Mouse (Mus musculus) bone marrow, adult 2 months (tissue): ENCODE data around the gene Atp6ap1.

ENCODE experiments used
- CTCF ChIP-seq: fragments of 200-500 bp; IDR thresholded peaks from 2 replicates; pipeline ENCODE4 v1.5.1; 2011; ENCODE audit warnings: low read length, control low read depth; ENCODE audit not compliant: control insufficient read depth, insufficient read depth
- POLR2A ChIP-seq: fragments of 200-500 bp; IDR thresholded peaks from 2 replicates; pipeline ENCODE4 v1.6.1; 2011; ENCODE audit warnings: low read depth, mild to moderate bottlenecking, control low read depth, low read length, borderline replicate concordance; ENCODE audit not compliant: control insufficient read depth

DNA sequence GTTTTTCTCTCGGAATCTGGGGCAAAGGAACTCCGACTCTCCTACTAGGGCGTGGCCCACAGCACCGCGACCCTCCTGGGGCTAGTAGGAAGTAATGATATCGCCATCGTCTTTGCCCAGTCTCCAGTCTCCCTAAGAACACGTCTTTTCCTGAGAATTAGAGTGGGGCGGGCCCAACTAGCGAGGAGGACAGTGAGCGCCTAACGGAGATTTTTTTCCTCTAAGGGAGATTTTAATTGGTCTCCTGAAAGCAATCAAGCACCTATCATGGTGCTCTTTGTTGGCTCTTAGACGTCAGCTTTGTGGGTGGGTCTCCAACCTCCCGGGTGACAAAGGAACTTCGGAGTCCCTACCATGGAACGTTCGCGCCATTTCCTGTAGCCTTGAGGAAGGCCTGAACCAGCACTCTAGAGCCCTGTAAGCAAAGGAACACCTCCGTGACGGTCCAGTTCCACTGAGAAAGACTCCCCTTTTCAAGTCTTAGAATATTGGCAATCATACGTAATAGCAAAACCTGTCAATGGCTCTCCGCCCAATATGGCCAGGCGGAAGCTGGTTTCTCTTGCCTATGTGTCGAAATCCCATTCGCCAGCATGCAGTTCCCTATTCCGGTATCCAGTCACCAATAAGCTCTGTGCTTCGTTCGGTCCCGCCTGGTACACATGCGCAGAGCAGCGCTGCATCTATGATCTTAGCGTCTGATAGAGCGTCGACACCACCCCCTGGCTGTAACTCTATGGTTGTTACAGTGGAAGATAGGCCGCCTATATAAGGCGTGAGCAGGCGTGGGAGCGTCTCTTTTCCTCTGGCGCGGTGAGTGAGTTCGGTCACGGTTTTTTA, 26.6 kb upstream of the Atp6ap1 start, which contains the start of gene Rpl10:
- TF ChIP-seq CTCF (0 out of 2 replicates have a peak, but pooled peaks have one; percentile 8), POLR2A (no peak)
